In genomic region chr13:74854338-74855047, GRCm38 (mm10) we compare ENCODE assay signal across 9 mouse cellular contexts. TPM values are rescaled to one million over a fixed set of nuclear protein-coding genes. Genes with fewer than 3 reads are reported as not detected.
A peak's percentile ranks its signal among the peaks of the same experiment; 100 is the strongest.
DNase-seq lines count a peak whose midpoint lies in the region; ATAC-seq and TF ChIP-seq lines count a peak whose summit lies in the region.
"Had no signal": no experiment of that assay in that cellular context is flagged by ENCODE, and none has a peak within 500 bp of the region (broad histone marks: within the 10 kb centered on the region; RNA-seq: fewer than 3 reads in every experiment).

No protein-coding gene starts in this region.

- H3K9me3 ChIP-seq in heart, embryonic 16.5 days (replicated peaks; ENCODE audit: control insufficient read depth, low read length): no peaks in the 10 kb centered on the region
- no peaks in the 10 kb centered on the region for H3K9me3 ChIP-seq in liver, embryonic 13.5 days (replicated peaks)
- no peaks in the 10 kb centered on the region for H3K9me3 ChIP-seq in neural tube, embryonic 11.5 days (ENCODE audit: control insufficient read depth, low read length)
- H3K9me3 ChIP-seq in stomach, embryonic 15.5 days: no peaks in the 10 kb centered on the region
- H3K9me3 ChIP-seq: embryonic facial prominence, embryonic 15.5 days had no signal

- no peak overlapping the region for H3K27ac ChIP-seq in bone marrow, adult 2 months (ENCODE audit: control insufficient read depth, insufficient read depth, low read depth, low read length, poor library complexity)
- H3K27ac ChIP-seq in heart, embryonic 16.5 days (ENCODE audit: low read length): no peak overlapping the region
- H3K27ac ChIP-seq in liver, embryonic 13.5 days: no peak overlapping the region
- no peak overlapping the region for H3K27ac ChIP-seq in neural tube, embryonic 11.5 days (ENCODE audit: low read depth, low read length)
- no peak overlapping the region for H3K27ac ChIP-seq in stomach, embryonic 15.5 days
- H3K27ac ChIP-seq: embryonic facial prominence, embryonic 15.5 days had no signal

- TF ChIP-seq POLR2A in bone marrow, adult 2 months (IDR thresholded peaks at IDR 0.05; ENCODE audit: borderline replicate concordance, control insufficient read depth, low read depth, low read length): no peak

- no peaks in the 10 kb centered on the region for H3K4me1 ChIP-seq in bone marrow, adult 2 months (ENCODE audit: control insufficient read depth, insufficient read depth, low read length)
- H3K4me1 ChIP-seq in heart, embryonic 16.5 days (ENCODE audit: control insufficient read depth, insufficient read depth, low read length): no peaks in the 10 kb centered on the region
- no peaks in the 10 kb centered on the region for H3K4me1 ChIP-seq in liver, embryonic 13.5 days (replicated peaks)
- H3K4me1 ChIP-seq in neural tube, embryonic 11.5 days (ENCODE audit: control insufficient read depth, insufficient read depth, low read length): no peaks in the 10 kb centered on the region
- H3K4me1 ChIP-seq in stomach, embryonic 15.5 days: no peaks in the 10 kb centered on the region
- H3K4me1 ChIP-seq: embryonic facial prominence, embryonic 15.5 days had no signal

- H3K9ac ChIP-seq in heart, embryonic 16.5 days (ENCODE audit: low read length): no peak overlapping the region
- H3K9ac ChIP-seq in liver, embryonic 13.5 days: no peak overlapping the region
- H3K9ac ChIP-seq in neural tube, embryonic 11.5 days (ENCODE audit: low read length): no peak overlapping the region
- no peak overlapping the region for H3K9ac ChIP-seq in stomach, embryonic 15.5 days
- H3K9ac ChIP-seq: embryonic facial prominence, embryonic 15.5 days had no signal

- 2% methylated on average over 3 of the region's 3 CpGs for WGBS in bone marrow, adult 2 months
- 1% methylated on average over 3 of the region's 3 CpGs for WGBS in heart, embryonic 16.5 days
- 1% methylated on average over 3 of the region's 3 CpGs for WGBS in liver, embryonic 13.5 days (ENCODE audit: insufficient replicate concordance)
- WGBS in neural tube, embryonic 11.5 days: 17% methylated on average over 3 of the region's 3 CpGs
- 4% methylated on average over 3 of the region's 3 CpGs for WGBS in stomach, embryonic 15.5 days

- peak; percentile 49; the same call in 1 of the 2 replicates for TF ChIP-seq CTCF in bone marrow, adult 2 months (IDR thresholded peaks at IDR 0.05; ENCODE audit: control insufficient read depth, insufficient read depth, low read length)

- no peaks in the 10 kb centered on the region for H3K27me3 ChIP-seq in heart, embryonic 16.5 days (ENCODE audit: control insufficient read depth, insufficient read depth, low read length)
- no peaks in the 10 kb centered on the region for H3K27me3 ChIP-seq in liver, embryonic 13.5 days
- H3K27me3 ChIP-seq in neural tube, embryonic 11.5 days (ENCODE audit: control insufficient read depth, insufficient read depth, low read length): no peaks in the 10 kb centered on the region
- no peaks in the 10 kb centered on the region for H3K27me3 ChIP-seq in stomach, embryonic 15.5 days (replicated peaks)
- H3K27me3 ChIP-seq: embryonic facial prominence, embryonic 15.5 days had no signal

- ATAC-seq in erythroblast, adult 5-6 weeks (replicated peaks; ENCODE audit: low FRiP score, poor library complexity, severe bottlenecking): peak; percentile 60
- ATAC-seq in heart, embryonic 16.5 days (replicated peaks; ENCODE audit: extremely low read depth, insufficient read depth, low FRiP score): peak; percentile 81
- peak; percentile 51; the same call in 1 of the 2 replicates for ATAC-seq in liver, embryonic 13.5 days (ENCODE audit: low read depth)
- ATAC-seq in neural tube, embryonic 11.5 days (ENCODE audit: insufficient read depth, low FRiP score, low TSS enrichment): peak; percentile 88
- ATAC-seq in stomach, embryonic 15.5 days (ENCODE audit: insufficient read depth, low FRiP score, low read depth): peak; percentile 75; the same call in 1 of the 2 replicates

- no peak overlapping the region for H3K4me3 ChIP-seq in bone marrow, adult 2 months (replicated peaks; ENCODE audit: control insufficient read depth, low read depth, low read length)
- no peak overlapping the region for H3K4me3 ChIP-seq in heart, embryonic 16.5 days (ENCODE audit: low read length)
- no peak overlapping the region for H3K4me3 ChIP-seq in liver, embryonic 13.5 days (replicated peaks)
- no peak overlapping the region for H3K4me3 ChIP-seq in neural tube, embryonic 11.5 days (ENCODE audit: low read depth, low read length)
- H3K4me3 ChIP-seq in stomach, embryonic 15.5 days (replicated peaks): no peak overlapping the region
- H3K4me3 ChIP-seq: embryonic facial prominence, embryonic 15.5 days had no signal

- DNase-seq in CD4-positive helper T cell, adult 2 months (ENCODE audit: low read depth, low spot score): peak; percentile 82
- peak; percentile 82 for DNase-seq in kidney, postnatal 14 days
- peak; percentile 27 for DNase-seq in liver, embryonic 13.5 days
- peak; percentile 73 for DNase-seq in neural tube, embryonic 11.5 days (ENCODE audit: low spot score)

- peak overlapping the region; percentile 15; the same call in 1 of the 2 replicates for H3K4me2 ChIP-seq in heart, embryonic 16.5 days (ENCODE audit: low read depth, low read length)
- H3K4me2 ChIP-seq in liver, embryonic 13.5 days: no peak overlapping the region
- H3K4me2 ChIP-seq in neural tube, embryonic 11.5 days (ENCODE audit: low read depth): no peak overlapping the region
- no peak overlapping the region for H3K4me2 ChIP-seq in stomach, embryonic 15.5 days
- H3K4me2 ChIP-seq: embryonic facial prominence, embryonic 15.5 days had no signal

- no peaks in the 10 kb centered on the region for H3K36me3 ChIP-seq in heart, embryonic 16.5 days (ENCODE audit: control insufficient read depth, insufficient read depth)
- no peaks in the 10 kb centered on the region for H3K36me3 ChIP-seq in liver, embryonic 13.5 days
- H3K36me3 ChIP-seq in neural tube, embryonic 11.5 days (ENCODE audit: control insufficient read depth, insufficient read depth, low read length): no peaks in the 10 kb centered on the region
- no peaks in the 10 kb centered on the region for H3K36me3 ChIP-seq in stomach, embryonic 15.5 days
- H3K36me3 ChIP-seq: embryonic facial prominence, embryonic 15.5 days had no signal

RNA-seq across cellular contexts. Expression of gene Cast, which starts 45.9 kb away (rescaled TPM):
- polyA plus RNA-seq in bone marrow, adult 2 months (2011; ENCODE audit: insufficient read depth, insufficient read length, low replicate concordance, missing spikeins): 68.9 and 74.9 TPM in 2 replicates
- 64.0 and 68.8 TPM in 2 replicates for total RNA-seq in erythroblast, adult 5-6 weeks (2015; ENCODE audit: low replicate concordance)
- 139 and 213 TPM in 2 replicates for total RNA-seq in erythroblast, adult 5-6 weeks (2017; ENCODE audit: low replicate concordance)
- polyA plus RNA-seq in heart, embryonic 16.5 days (2015; fragmentation: Nextera tagmentation; extraction: Ambion mirVana): 58.3 and 62.8 TPM in 2 replicates
- polyA plus RNA-seq in liver, embryonic 13.5 days (2015; fragmentation: Nextera tagmentation; extraction: Ambion mirVana): 34.1 and 44.3 TPM in 2 replicates
- polyA plus RNA-seq in neural tube, embryonic 11.5 days (2014; fragmentation: Nextera tagmentation; extraction: Ambion mirVana): 19.2 and 19.6 TPM in 2 replicates
- polyA plus RNA-seq in stomach, embryonic 15.5 days (2015; fragmentation: Nextera tagmentation; extraction: Ambion mirVana): 39.0 and 45.4 TPM in 2 replicates

Comparison
In these comparisons a context has a peak if more than half of its experiments do, and no peak if none do; other contexts are left out.
1. DNase-seq: peak in every context shown above with its lines; median percentile 82 in CD4-positive helper T cell, adult 2 months; 82 in kidney, postnatal 14 days; 73 in neural tube, embryonic 11.5 days; 27 in liver, embryonic 13.5 days.